Mouse (Mus musculus): ENCODE measurements at regions not wholly inside any gene's neighbourhood (a gene's known extent, or its start where the extent isn't known, plus 50 kb on each side); places are given as distances from the start of the nearest gene placed in this dataset.

GRCm38 (mm10) chr19:21913005-21913670 lies 135.0 kb downstream of the Cemip2 start:
- DNase-seq = peak; percentile 66 to 78

GRCm38 (mm10) chr19:21913748-21914611 lies 135.8 kb downstream of the Cemip2 start:
- DNase-seq = peak; percentile 32 to 58

- no peak for DNase-seq
Observed at GRCm38 (mm10) chr19:21914658-21915057, 136.5 kb downstream of the Cemip2 start.

- no peak for DNase-seq
Observed at GRCm38 (mm10) chr19:21918113-21918512, 140.0 kb downstream of the Cemip2 start.

DNA sequence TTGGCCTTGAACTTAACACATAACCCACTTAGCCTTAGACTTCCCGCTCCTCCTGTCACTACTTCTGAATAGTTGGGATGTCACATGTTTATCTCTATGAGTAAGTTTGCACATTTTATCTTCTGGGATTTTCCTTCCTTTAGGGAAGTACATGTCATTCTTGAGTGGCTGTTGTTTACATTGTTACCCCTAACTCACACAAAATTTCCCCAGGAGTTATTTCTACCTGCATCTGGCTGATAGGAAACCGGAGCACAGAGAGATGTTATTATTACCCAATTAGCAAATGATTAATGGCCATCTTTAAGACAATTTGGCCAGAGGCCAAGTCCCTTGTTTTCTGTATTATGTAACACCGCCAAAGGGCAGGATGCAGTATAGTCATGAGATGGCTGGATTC lies 140.9 kb downstream of the Cemip2 start:
- DNase-seq = no peak

DNA sequence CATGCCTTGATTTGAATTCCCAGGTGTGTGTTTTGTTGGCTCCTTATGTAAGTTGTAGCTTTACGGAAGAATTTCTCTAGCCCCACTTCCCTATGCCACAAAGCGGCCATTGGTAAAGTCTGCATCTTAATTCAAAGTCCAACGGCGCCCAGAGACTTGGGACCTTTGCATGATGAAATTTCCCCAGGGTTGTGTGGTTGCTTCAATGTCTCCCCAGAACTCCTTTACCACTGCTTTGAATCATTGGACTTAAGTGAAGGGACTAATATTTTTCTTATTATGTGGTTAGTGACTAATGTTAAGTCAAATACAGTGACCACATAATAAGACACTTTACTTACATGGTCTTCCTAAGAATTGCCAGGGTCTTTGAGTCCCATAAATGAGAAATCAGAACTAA lies 162.0 kb downstream of the Cemip2 start:
- no peak for DNase-seq

DNA sequence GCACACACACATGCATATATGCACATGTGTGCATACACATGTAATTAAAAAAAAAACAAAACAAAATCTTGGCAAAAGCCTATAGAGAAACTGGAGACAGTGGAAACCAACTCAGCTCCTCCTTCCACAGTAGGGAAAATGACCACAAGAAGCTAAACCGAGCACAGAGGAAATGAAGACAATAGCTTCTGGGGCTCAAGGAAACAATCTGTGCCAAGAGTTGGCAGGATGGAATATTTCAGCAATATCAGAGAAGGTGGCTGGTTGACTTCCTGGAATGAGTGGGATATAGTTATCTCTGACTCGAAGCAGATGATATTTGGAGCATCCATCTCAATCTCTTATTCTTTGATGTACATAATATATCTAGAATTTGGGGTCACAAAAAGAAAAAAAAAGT lies 163.6 kb downstream of the Cemip2 start:
- no peak for DNase-seq

- no peak for DNase-seq
Observed at GRCm38 (mm10) chr19:21942286-21942685, 164.1 kb downstream of the Cemip2 start.

GRCm38 (mm10) chr19:21943407-21943806 lies 165.3 kb downstream of the Cemip2 start:
- DNase-seq = peak; percentile 61 to 62

- peak in 1 of 2 experiments; percentile 14 for DNase-seq
Observed at GRCm38 (mm10) chr19:21946262-21946922, 168.2 kb downstream of the Cemip2 start.

GRCm38 (mm10) chr19:21948030-21948429 lies 169.9 kb downstream of the Cemip2 start:
- no peak for DNase-seq

DNA sequence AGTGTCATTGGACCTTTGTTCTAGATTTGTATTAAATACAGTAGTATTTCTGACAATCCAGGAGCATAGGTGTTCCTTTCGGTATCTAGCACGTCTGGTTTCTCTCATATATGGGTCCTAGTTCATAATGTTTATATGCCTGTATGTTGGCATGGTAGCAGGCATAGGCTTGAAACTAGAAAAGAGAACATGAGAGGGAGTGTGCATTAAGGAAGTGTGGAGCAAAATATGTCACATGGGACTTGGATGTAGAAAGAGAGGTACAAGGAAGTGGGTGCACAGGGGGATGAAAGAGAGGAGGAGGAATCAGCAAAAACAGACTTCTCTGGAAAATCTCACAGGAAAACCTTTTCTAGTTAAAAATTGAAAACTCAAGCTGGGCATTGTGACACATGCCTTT lies 176.2 kb upstream of the Trpm3 start:
- DNase-seq = no peak

GRCm38 (mm10) chr19:21989857-21990256 lies 149.0 kb upstream of the Trpm3 start:
- no peak for DNase-seq

GRCm38 (mm10) chr19:21990970-21991369 lies 147.9 kb upstream of the Trpm3 start:
- peak in 1 of 2 experiments; percentile 9 for DNase-seq

GRCm38 (mm10) chr19:21991413-21991812 lies 147.4 kb upstream of the Trpm3 start:
- DNase-seq = no peak

DNA sequence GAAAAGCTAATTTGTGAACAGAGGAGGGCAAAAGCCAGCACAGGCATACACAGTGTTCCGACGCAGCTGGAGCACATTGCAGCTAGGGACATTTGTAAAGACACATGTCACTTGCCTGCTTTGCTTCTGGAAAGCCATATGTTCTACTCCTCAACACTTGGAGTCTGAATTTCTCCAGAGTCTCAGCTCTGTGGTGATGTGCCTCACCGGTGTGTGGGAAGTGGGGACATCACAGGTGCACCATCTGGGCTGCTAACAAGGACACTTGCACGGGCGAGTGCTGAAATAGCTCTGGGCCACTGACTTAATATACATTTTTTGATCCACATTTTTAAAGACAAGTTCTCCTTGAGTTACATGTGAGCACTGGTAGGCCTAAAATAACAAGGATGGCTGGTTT lies 139.2 kb upstream of the Trpm3 start:
- DNase-seq = no peak

GRCm38 (mm10) chr19:22008053-22008935 lies 130.6 kb upstream of the Trpm3 start:
- no peak for DNase-seq

- no peak for DNase-seq
Observed at GRCm38 (mm10) chr19:22010239-22010638, 128.6 kb upstream of the Trpm3 start.

DNA sequence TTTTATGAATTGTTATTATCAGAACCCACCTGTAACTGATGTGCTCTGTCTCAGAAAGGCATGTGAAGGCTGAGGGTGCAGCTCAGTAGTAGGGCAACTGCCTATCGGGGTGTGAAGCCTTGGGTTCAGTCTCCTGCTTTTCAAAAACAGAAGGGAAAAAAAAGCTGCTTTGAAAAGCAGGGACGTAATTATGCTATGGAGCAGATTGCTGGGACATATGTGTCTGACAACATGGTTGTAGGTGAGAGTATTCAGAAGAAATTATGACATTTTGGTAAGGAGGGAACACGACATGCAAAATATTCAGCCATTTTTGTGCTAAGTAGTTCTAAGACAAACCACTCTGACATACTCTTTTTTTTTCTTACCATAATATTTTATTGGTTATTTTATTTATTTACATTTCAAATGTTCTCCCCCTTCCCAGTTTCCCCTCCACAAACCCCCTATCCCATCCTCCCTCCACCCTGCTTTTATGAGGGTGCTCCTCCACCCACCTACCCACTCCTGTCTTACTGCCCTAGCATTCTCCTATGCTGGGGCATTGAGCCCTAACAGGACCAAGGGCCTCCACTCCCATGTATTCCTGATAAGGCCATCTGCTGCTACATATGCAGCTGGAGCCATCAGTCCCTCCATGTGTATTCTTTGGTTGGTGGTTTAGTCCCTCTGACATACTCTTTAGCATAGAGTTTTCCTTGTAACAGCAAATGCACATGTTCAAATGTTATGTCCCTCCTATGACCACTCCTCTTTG lies 122.8 kb upstream of the Trpm3 start:
- DNase-seq = no peak

- DNase-seq = no peak
Observed at GRCm38 (mm10) chr19:22017425-22017824, 121.4 kb upstream of the Trpm3 start.

- DNase-seq = no peak
Observed at GRCm38 (mm10) chr19:22027577-22027976, 111.3 kb upstream of the Trpm3 start.

- no peak for DNase-seq
Observed at GRCm38 (mm10) chr19:22047657-22048056, 91.2 kb upstream of the Trpm3 start.
